Mouse (Mus musculus) kidney, adult 2 months (tissue): Measurements from ENCODE around the gene Ccdc65.

ENCODE experiments used
- CTCF ChIP-seq: fragments of 200-500 bp; conservative IDR thresholded peaks from 2 replicates; pipeline ENCODE4 v1.5.1; 2011; ENCODE audit warnings: low read depth, mild to moderate bottlenecking, control low read depth, low read length, moderate library complexity, mixed read lengths; ENCODE audit not compliant: insufficient read depth, insufficient read length
- POLR2A ChIP-seq: fragments of 200-500 bp; IDR thresholded peaks from one replicate; pipeline ENCODE4 v1.6.1; 2011; ENCODE audit warnings: low read depth, low read length, control low read depth

- TF ChIP-seq POLR2A (no peak), CTCF (no peak)
Observed at GRCm38 (mm10) chr15:98662198-98662566, 45.8 kb upstream of the Ccdc65 start.
